Mouse (Mus musculus): ENCODE measurements around the gene Arhgdib. TPM values are rescaled to one million over a fixed set of nuclear protein-coding genes. Genes with fewer than 3 reads are reported as not detected.

Gene Arhgdib
- total RNA-seq, 2 experiments from 2014 or later = 43.0 to 44.5 TPM

- no peak for DNase-seq
Measured at GRCm38 (mm10) chr6:136921601-136922000, 20.1 kb downstream of the Arhgdib start.

- peak; percentile 86 for DNase-seq
Measured at GRCm38 (mm10) chr6:136920320-136921257, 21.1 kb downstream of the Arhgdib start.

DNA sequence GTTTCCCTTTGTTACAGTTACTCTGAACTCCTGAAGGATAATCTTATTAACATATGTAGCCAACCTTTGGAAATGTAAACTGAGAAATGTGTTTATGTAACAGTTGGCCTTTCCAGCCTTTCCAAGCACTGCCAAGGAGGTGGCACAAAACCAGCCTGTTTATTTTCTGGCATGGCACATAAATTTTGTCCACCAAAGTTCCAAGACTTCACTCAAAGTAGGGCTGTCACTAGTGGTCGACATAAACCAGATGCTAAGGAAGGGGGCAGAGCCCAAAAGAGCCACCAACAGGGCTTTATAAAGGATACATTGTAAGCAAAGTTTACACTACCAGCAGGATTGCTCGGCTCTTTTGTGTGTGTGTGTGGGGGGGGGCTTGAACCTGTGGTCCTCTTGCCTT, 23.8 kb downstream of the Arhgdib start:
- DNase-seq = no peak

DNA sequence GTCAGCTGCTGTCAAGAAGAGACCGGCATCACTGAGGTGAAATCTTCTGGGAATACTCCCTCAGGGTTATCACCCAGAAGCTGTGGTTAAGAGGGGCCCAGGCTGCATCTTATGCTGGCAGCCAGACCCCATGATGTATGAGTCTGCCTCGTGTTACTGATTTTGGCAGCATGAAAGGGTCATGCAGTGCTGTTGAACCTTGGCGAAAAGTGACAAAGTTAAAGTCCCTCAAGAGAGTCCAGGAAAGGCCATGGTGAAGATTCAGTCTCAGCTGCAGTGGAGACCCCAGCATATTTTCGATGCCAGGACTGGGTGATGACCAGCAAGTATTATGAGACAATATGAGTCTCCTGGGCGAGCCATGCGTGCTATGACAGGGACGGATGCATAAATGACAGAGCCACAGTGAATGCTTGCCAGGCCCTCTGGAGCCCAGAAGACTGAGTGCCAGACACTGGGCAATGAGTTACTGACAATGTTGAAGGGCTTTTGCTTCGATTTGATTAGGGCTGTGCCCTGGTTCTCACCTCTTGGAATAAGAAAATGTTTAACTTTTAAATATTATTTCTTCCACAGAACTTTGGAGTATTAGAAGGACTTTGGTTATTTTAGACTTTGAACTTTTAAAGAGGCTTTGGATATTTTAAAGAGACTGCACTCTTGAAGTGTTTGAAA, 25.8 kb downstream of the Arhgdib start:
- DNase-seq = no peak

GRCm38 (mm10) chr6:136914234-136914633, 27.5 kb downstream of the Arhgdib start:
- no peak for DNase-seq

GRCm38 (mm10) chr6:136913384-136914126, 28.1 kb downstream of the Arhgdib start:
- peak; percentile 57 for DNase-seq

- DNase-seq = no peak
Measured at GRCm38 (mm10) chr6:136912751-136913265, 28.9 kb downstream of the Arhgdib start.

DNA sequence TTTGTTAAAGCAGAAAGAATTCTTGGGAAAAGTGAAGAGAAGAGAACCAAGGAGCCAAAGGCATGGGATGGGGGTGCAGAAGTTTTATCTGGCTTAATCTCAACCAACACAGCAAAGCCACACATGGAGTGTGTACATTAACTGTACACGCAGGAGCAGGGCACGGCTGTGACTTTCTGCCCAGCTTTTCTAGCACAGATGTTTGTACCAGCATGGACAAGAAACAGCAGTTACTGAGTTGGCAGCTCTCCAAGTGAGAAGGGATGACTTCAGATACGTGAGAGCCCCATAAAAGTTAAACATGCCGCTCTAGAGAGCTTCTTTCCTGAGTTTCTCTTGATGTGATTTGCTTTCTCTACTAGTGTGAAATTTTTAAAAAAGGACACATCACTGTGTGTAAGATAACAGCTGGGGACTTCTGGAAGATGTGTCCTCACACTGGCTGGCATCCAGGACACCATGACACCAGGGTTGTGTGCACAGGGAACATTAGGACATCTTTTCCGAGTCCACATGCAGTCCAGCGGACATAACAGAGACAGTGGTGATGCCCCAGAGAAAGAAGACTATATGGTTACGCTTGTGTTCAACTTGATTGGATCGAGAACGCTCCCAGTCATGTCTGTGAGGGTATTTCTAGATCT, 31.3 kb downstream of the Arhgdib start:
- no peak for DNase-seq

GRCm38 (mm10) chr6:136906937-136907293, 34.8 kb downstream of the Arhgdib start:
- DNase-seq = no peak

DNA sequence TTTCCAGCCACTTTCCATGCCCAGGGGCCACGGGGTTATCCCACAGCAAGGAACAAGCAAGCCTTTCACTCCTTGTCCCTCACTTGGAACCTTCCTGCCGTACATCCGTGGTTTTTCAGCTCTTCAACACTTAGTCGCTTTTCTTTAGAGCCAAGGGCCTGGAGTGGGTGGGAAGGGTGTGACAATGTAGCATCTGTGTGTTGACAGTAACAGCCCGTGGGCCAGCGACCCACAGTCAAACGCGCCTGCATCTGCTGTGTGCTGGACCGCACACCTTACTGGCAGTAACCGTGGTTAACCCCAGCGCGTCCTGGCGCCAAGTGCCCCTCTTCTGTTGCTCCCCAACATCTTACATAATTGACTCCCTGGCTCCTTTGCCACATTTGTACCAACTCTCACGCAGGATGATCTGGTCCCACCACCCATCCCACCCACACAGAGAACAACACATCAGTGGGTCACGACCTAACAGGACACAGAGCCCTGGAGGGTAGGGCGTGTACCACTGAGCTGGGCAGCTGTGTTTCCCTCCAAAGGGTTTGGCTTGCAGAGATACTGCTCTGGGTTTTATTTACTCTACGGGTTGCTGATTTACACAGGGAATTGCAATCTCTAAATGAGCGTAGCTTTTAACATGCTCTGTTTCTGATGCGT, 35.3 kb downstream of the Arhgdib start:
- no peak for DNase-seq

DNA sequence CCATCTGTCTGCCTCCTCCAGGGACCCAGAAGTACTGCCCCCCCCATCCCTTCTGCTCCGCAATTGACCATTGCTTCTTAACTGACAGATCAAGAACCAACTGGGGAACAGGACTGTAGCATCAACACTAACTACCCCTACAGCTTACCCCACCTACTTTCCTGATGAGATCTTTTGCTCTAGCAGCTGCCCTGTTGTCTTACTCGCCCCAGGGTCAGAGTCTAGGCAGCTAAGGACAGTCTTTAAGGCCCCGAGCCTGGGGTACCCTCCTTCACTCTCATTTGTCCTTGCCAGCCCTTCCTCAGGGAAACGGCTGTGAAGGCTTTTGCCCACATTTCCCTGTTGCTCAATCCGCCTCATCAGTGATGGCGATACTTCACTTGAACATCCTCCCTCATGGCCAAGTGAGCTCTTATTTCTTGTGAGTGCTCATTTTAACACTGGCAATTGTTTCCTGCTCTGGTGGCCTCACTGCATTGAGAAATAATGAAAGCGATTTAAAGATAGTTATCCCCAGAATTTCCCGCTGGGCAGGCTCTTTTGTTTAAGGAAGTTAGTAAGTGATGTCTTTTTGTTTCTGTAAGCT, 37.7 kb downstream of the Arhgdib start:
- DNase-seq = no peak

DNA sequence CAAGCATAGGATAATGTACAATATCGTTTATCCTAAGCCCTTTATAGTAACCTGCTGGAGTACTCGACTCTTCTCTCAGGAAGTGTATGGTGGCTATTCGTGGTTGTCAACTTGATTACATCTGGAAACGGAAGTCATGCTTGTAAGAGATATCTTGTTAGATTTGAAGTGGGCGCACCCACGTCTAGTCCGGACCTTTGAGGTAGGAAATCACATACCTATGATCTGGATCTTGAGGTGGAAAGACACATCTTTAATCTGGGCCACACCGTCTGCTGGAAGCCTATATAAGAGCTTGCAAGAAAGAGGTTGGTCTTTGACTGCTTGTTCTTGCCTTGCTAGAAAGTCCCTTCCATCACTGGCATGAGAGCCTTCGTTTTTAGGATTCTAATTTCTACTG, 39.2 kb downstream of the Arhgdib start:
- no peak for DNase-seq

DNA sequence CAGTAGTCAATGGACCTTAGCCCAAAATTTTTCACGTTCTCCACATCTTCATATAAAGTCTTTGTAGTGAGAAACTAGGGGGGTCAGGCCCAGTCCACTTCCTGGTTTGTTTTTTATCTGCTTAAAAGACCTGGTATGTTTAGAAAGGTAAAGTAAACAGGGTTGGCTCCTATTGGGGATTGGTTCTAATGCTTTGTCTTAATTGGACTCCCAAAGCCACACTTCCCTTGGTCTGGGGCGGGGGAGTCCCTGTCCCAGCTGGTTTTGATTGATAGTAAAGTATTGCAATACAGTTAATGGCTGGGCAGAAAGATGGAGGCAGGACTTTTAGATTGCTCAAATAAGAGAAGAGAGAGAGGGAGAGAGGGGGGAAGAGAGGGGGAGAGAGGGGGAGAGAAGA, 40.7 kb downstream of the Arhgdib start:
- DNase-seq = no peak

- no peak for DNase-seq
Measured at GRCm38 (mm10) chr6:136900369-136901009, 41.2 kb downstream of the Arhgdib start.

DNA sequence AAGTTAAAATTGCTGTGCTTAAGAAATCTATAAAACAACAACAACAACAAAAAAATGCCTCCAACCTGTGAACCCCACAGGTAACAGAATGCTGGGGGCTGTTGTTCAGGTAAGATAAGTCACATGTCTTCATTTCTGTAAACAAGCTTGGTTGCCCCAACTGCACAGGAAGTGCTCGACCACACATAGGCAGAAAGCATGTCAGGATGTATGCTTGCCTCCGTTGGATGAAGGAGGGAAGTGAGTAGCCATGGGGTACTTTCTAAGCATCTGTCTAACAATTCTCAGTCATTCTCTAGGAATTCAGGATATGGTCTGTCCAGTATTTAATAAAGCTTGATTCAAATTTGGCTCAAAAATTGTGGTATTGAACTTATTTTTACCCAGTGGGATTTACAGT, 42.7 kb downstream of the Arhgdib start:
- DNase-seq = no peak

DNA sequence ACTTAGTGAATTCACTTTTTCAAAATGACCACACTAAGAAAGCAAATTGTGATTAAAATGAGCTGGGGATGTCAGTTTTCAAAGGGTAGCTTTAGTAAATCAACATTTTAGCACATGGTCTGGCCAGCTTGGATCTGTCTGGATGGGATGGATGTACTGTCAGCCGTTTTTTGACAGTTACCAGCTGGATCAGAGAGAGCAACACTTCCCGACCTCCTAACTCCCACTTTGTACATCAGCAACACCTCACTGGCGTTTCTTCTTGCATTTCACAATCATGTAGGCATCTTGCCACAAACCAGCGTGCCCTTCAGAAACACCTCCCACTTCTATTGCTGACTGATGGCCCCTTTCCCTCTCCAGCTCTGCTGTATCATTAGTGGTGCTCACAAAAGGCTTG, 43.5 kb downstream of the Arhgdib start:
- DNase-seq = no peak

DNA sequence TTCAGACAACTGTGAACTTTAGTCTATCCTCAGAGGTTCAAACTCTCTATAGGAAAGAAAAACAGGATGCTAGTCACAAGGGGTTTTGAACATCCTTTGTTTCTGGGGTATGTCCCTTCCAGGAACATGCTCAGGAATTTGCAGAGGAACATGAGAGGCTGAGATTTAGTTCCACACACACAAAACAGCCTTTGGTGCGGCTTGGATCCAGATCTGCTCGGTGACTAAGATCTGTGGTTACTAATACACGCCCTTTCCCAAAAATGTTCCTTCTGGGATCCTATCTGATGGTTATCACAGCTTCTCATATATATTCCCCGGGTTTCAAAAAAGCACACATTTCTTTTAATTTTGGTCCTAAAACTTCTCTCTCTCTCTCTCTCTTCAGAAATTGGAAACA, 43.9 kb downstream of the Arhgdib start:
- DNase-seq = no peak

GRCm38 (mm10) chr6:136894532-136895339, 47.0 kb downstream of the Arhgdib start:
- DNase-seq = no peak

DNA sequence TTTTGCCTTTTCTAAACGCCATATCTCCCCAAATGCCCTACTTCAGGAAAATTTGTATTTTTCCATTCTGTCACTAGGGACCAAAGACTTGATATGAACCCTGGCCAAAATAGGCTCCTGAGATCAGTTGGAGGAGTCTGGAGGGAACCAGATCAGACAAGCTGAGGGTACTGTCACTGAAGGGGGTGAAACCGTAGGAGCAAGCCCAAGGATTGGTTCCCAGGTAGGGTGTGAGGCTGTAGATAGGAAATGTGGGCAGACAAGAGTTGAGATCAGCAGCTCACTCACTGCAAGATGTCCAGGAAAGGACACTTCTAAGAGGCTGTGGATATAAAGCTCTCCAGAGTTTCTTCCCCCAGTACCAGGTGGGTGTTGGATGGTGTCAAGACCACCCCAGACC, 49.7 kb downstream of the Arhgdib start:
- no peak for DNase-seq

DNA sequence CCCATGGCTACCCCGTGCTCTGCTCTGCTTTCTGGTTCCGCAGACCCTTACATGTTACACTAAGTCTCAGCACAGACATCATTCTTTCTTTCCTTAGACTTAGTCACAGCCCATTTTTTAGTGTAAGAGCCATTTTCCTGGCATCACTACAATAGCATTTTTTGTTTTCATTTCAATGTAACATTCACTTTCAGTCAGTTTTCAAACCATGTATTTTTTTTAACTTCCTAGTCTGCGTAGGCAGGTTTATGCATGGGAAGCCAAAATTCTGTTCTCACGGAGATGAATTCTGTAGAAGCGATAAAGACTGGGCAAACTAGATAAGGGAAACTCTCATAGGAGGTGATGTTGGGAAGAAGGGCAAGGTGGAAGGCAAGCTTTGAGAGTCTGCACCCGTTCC, 52.1 kb downstream of the Arhgdib start:
- no peak for DNase-seq

Data from adrenal gland, postnatal 10 days (tissue).